ENCODE assay signal across 8 mouse cellular contexts in the genomic region with DNA sequence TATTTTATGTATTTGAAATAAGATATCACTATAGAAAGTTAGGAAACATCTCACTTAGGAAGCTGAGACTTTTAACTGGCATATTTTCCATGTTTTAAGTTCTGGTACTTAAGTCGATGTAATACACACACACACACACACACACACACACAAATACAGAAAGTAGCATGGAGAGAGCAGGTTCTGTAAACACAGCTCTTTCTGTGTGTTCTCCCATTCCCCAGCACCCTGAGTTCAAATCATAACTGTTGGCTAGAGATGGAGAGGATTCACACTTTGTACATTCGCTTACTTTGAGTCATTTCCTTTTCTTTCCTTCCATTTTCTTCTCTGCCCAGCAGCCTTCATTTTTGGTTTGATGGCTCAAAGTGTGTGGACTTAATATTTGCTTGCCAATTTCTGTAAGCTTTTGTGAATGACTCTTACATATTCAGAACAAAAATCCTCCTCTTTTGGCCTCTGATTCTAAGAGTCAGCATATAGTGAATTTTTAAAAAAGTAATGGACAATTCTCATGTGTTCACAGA. TPM values are rescaled to one million over a fixed set of nuclear protein-coding genes. Genes with fewer than 3 reads are reported as not detected.
DNase-seq lines count a peak whose midpoint lies in the region; ATAC-seq and TF ChIP-seq lines count a peak whose summit lies in the region.

No protein-coding gene starts in this region.

- H3K36me3 ChIP-seq in megakaryocyte, embryonic 14.5 days (replicated peaks; ENCODE audit: low read length), result peaks cover 2% of the 10 kb centered on the region
- H3K36me3 ChIP-seq in embryonic facial prominence, embryonic 14.5 days (ENCODE audit: control insufficient read depth, insufficient read depth, low read length), result no peaks in the 10 kb centered on the region
- no peaks in the 10 kb centered on the region for H3K36me3 ChIP-seq in intestine, postnatal 0 days (ENCODE audit: control insufficient read depth, insufficient read depth)
- H3K36me3 ChIP-seq in stomach, embryonic 14.5 days (ENCODE audit: control insufficient read depth, insufficient read depth, low read length), result no peaks in the 10 kb centered on the region; the same call in 1 of the 2 replicates

- H3K9me3 ChIP-seq in megakaryocyte, embryonic 14.5 days, result no peaks in the 10 kb centered on the region
- H3K9me3 ChIP-seq in embryonic facial prominence, embryonic 14.5 days (ENCODE audit: control insufficient read depth, low read length), result no peaks in the 10 kb centered on the region
- no peaks in the 10 kb centered on the region for H3K9me3 ChIP-seq in intestine, postnatal 0 days (ENCODE audit: control insufficient read depth)
- H3K9me3 ChIP-seq in stomach, embryonic 14.5 days (ENCODE audit: control insufficient read depth, low read depth, low read length), result no peaks in the 10 kb centered on the region

- peak overlapping the region; percentile 96 for H3K4me3 ChIP-seq in megakaryocyte, embryonic 14.5 days (replicated peaks)
- H3K4me3 ChIP-seq in embryonic facial prominence, embryonic 14.5 days (ENCODE audit: low read depth, low read length), result peak overlapping the region; percentile 100
- H3K4me3 ChIP-seq in intestine, postnatal 0 days (ENCODE audit: low read depth, low read length), result peak overlapping the region; percentile 92
- H3K4me3 ChIP-seq in stomach, embryonic 14.5 days (ENCODE audit: low read depth, low read length), result peak overlapping the region; percentile 100

- no peak overlapping the region for H3K27ac ChIP-seq in embryonic facial prominence, embryonic 14.5 days (replicated peaks; ENCODE audit: low read depth, low read length)
- no peak overlapping the region for H3K27ac ChIP-seq in intestine, postnatal 0 days (ENCODE audit: low read depth, low read length)
- no peak overlapping the region for H3K27ac ChIP-seq in stomach, embryonic 14.5 days (ENCODE audit: low read length)

- DNase-seq in embryonic facial prominence, embryonic 14.5 days (ENCODE audit: low spot score), result no peak
- no peak for DNase-seq in ovary, postnatal 10 days (ENCODE audit: low spot score)
- no peak for DNase-seq in urinary bladder, postnatal 4 days (ENCODE audit: low spot score in 2 of 2)
- no peak for DNase-seq in B cell, adult 2 months

- peak overlapping the region; percentile 71 for H3K4me2 ChIP-seq in embryonic facial prominence, embryonic 14.5 days (ENCODE audit: low read depth, low read length)
- peak overlapping the region; percentile 95 for H3K4me2 ChIP-seq in intestine, postnatal 0 days (replicated peaks; ENCODE audit: low read depth)
- H3K4me2 ChIP-seq in stomach, embryonic 14.5 days (replicated peaks; ENCODE audit: low read depth, low read length), result peak overlapping the region; percentile 64

- no peak for TF ChIP-seq CTCF in intestine, postnatal 0 days (IDR thresholded peaks at IDR 0.05; ENCODE audit: low read depth)

- WGBS in embryonic facial prominence, embryonic 14.5 days, result 36% methylated on average over 2 of the region's 2 CpGs
- WGBS in intestine, postnatal 0 days, result 24% methylated on average over 2 of the region's 2 CpGs
- 39% methylated on average over 2 of the region's 2 CpGs for WGBS in stomach, embryonic 14.5 days

- no peak for ATAC-seq in megakaryocyte, adult 5-6 weeks (ENCODE audit: poor library complexity, severe bottlenecking)
- ATAC-seq in embryonic facial prominence, embryonic 14.5 days (ENCODE audit: low read depth), result no peak
- ATAC-seq in intestine, postnatal 0 days, result no peak
- ATAC-seq in stomach, embryonic 14.5 days (ENCODE audit: insufficient number of reproducible peaks, insufficient read depth, low FRiP score, low read depth), result no peak

- H3K9ac ChIP-seq in embryonic facial prominence, embryonic 14.5 days (ENCODE audit: low read depth, low read length), result peak overlapping the region; percentile 99
- peak overlapping the region; percentile 91 for H3K9ac ChIP-seq in intestine, postnatal 0 days (ENCODE audit: low read depth, low read length)
- peak overlapping the region; percentile 96 for H3K9ac ChIP-seq in stomach, embryonic 14.5 days (replicated peaks; ENCODE audit: low read depth, low read length)

- H3K4me1 ChIP-seq in megakaryocyte, embryonic 14.5 days, result peaks cover 35% of the 10 kb centered on the region
- H3K4me1 ChIP-seq in embryonic facial prominence, embryonic 14.5 days (ENCODE audit: control insufficient read depth, insufficient read depth, low read length), result peaks cover 18% of the 10 kb centered on the region; the same call in 1 of the 2 replicates
- H3K4me1 ChIP-seq in intestine, postnatal 0 days (replicated peaks; ENCODE audit: control insufficient read depth, insufficient read depth, low read length), result peaks cover 5% of the 10 kb centered on the region
- peaks cover 22% of the 10 kb centered on the region for H3K4me1 ChIP-seq in stomach, embryonic 14.5 days (ENCODE audit: control insufficient read depth, insufficient read depth, low read length)

- H3K27me3 ChIP-seq in megakaryocyte, embryonic 14.5 days (replicated peaks), result peaks cover 19% of the 10 kb centered on the region
- H3K27me3 ChIP-seq in embryonic facial prominence, embryonic 14.5 days (replicated peaks; ENCODE audit: control insufficient read depth, insufficient read depth, low read length), result no peaks in the 10 kb centered on the region
- no peaks in the 10 kb centered on the region for H3K27me3 ChIP-seq in intestine, postnatal 0 days (replicated peaks; ENCODE audit: control insufficient read depth, insufficient read depth, low read length)
- H3K27me3 ChIP-seq in stomach, embryonic 14.5 days (ENCODE audit: control insufficient read depth, insufficient read depth, low read length), result no peaks in the 10 kb centered on the region

RNA-seq across cellular contexts. Expression of a gene that starts 1.4 kb away (rescaled TPM):
- 2.4 and 3.3 TPM in 2 replicates for polyA plus RNA-seq in megakaryocyte, embryonic 14.5 days (2012; ENCODE audit: insufficient read depth, low replicate concordance)
- 49.9 and 61.0 TPM in 2 replicates for total RNA-seq in megakaryocyte, adult 5-6 weeks (2015)
- 88.7 and 89.6 TPM in 2 replicates for total RNA-seq in megakaryocyte, adult 5-6 weeks (2017)
- 40.4 and 45.7 TPM in 2 replicates for polyA plus RNA-seq in embryonic facial prominence, embryonic 14.5 days (2014; fragmentation: Nextera tagmentation; extraction: Ambion mirVana)
- polyA plus RNA-seq in intestine, postnatal 0 days (2015; fragmentation: Nextera tagmentation; extraction: Ambion mirVana), result 12.1 and 14.1 TPM in 2 replicates
- polyA plus RNA-seq in stomach, embryonic 14.5 days (2014; fragmentation: Nextera tagmentation; extraction: Ambion mirVana), result 53.5 and 60.4 TPM in 2 replicates

RNA-seq across cellular contexts. Expression of a gene that starts 39.3 kb away (rescaled TPM):
- polyA plus RNA-seq in megakaryocyte, embryonic 14.5 days (2012; ENCODE audit: insufficient read depth, low replicate concordance), result 9.0 and 9.4 TPM in 2 replicates
- total RNA-seq in megakaryocyte, adult 5-6 weeks (2015), result 12.7 and 15.3 TPM in 2 replicates
- total RNA-seq in megakaryocyte, adult 5-6 weeks (2017), result 17.0 and 19.8 TPM in 2 replicates
- polyA plus RNA-seq in embryonic facial prominence, embryonic 14.5 days (2014; fragmentation: Nextera tagmentation; extraction: Ambion mirVana), result 39.3 and 39.5 TPM in 2 replicates
- 37.8 and 40.9 TPM in 2 replicates for polyA plus RNA-seq in intestine, postnatal 0 days (2015; fragmentation: Nextera tagmentation; extraction: Ambion mirVana)
- polyA plus RNA-seq in stomach, embryonic 14.5 days (2014; fragmentation: Nextera tagmentation; extraction: Ambion mirVana), result 43.7 TPM in 2 replicates
